Mouse (Mus musculus): Measurements from ENCODE around the gene Arhgef25.

- TF ChIP-seq CTCF (IDR thresholded peaks at IDR 0.05; ENCODE audit: control insufficient read depth, insufficient read depth, insufficient replicate concordance, low read depth, low read length): no peak
- TF ChIP-seq POLR2A (IDR thresholded peaks at IDR 0.05; ENCODE audit: control insufficient read depth, low read depth, low read length): no peak
Observed at GRCm38 (mm10) chr10:127154652-127155051, 35.2 kb downstream of the Arhgef25 start.

Data from testis, adult 2 months (tissue).